23 mouse cellular contexts compared by ENCODE assay signal in genomic region chr1:119031185-119031584, GRCm38 (mm10). TPM values are rescaled to one million over a fixed set of nuclear protein-coding genes. Genes with fewer than 3 reads are reported as not detected.
DNase-seq lines count a peak whose midpoint lies in the region; TF ChIP-seq lines count a peak whose summit lies in the region.
"Had no signal": no experiment of that assay in that cellular context is flagged by ENCODE, and none has a peak within 500 bp of the region (broad histone marks: within the 10 kb centered on the region; RNA-seq: fewer than 3 reads in every experiment).

No protein-coding gene starts in this region.

- H3K27me3 ChIP-seq in heart, adult 2 months (ENCODE audit: control insufficient read depth, insufficient read depth, low read length): no peaks in the 10 kb centered on the region
- H3K27me3 ChIP-seq: CH12.LX; embryonic facial prominence, embryonic 15.5 days; heart, embryonic 15.5 days; intestine, embryonic 15.5 days; limb, embryonic 13.5 days; midbrain, embryonic 12.5 days; neural tube, embryonic 15.5 days had no signal

- no peak for TF ChIP-seq POLR2A in heart, adult 2 months (IDR thresholded peaks at IDR 0.05; ENCODE audit: insufficient read depth, low read depth, low read length)
- TF ChIP-seq POLR2A in lung, adult 2 months (IDR thresholded peaks at IDR 0.05; ENCODE audit: borderline replicate concordance, extremely low read depth, low read depth, low read length): no peak

- TF ChIP-seq EP300 in heart, adult 2 months (IDR thresholded peaks at IDR 0.05; ENCODE audit: insufficient read depth, low read depth, low read length): no peak

- H3K4me3 ChIP-seq in heart, adult 2 months: no peak overlapping the region
- no peak overlapping the region for H3K4me3 ChIP-seq in lung, adult 2 months (replicated peaks; ENCODE audit: extremely low read depth, low read depth, low read length)
- H3K4me3 ChIP-seq: embryonic facial prominence, embryonic 15.5 days; forebrain, embryonic 10.5 days; heart, embryonic 15.5 days; intestine, embryonic 15.5 days; limb, embryonic 13.5 days; midbrain, embryonic 12.5 days; neural tube, embryonic 15.5 days had no signal

- intact Hi-C loops in heart, adult 2 months (cut with DNase I): no loop called here
- intact Hi-C loops in heart, postnatal 25 days (cut with DNase I): no loop called here

- DNase-seq in adrenal gland, adult 2 months: peak; percentile 36
- DNase-seq in adrenal gland, adult 18-20 months (ENCODE audit: low spot score in 2 of 2): no peak
- peak; percentile 52 to 65 for DNase-seq in heart, adult 2 months
- no peak for DNase-seq in heart, postnatal 25 days (ENCODE audit: low spot score)
- peak; percentile 55 for DNase-seq in lung, postnatal 14 days
- DNase-seq in lung, adult 2 months: no peak
- DNase-seq in B cell, adult 2 months: no peak
- no peak for DNase-seq in cerebellum, postnatal 36 days
- DNase-seq: cerebellum, postnatal 10 days; embryo, embryonic 11 days; kidney, postnatal 14 days; layer of hippocampus, adult 9-11 months; retina, postnatal 1 day; thymus, postnatal 4 days had no signal

- peaks cover 5% of the 10 kb centered on the region for H3K4me1 ChIP-seq in heart, adult 2 months (ENCODE audit: control insufficient read depth, insufficient read depth, low read length)
- no peaks in the 10 kb centered on the region for H3K4me1 ChIP-seq in lung, adult 2 months (ENCODE audit: control insufficient read depth, insufficient read depth, low read length)

- H3K79me2 ChIP-seq in heart, adult 2 months (replicated peaks; ENCODE audit: control insufficient read depth, insufficient read depth, low read length): no peaks in the 10 kb centered on the region

- H3K36me3 ChIP-seq in heart, adult 2 months (ENCODE audit: control insufficient read depth, insufficient read depth, low read length): no peaks in the 10 kb centered on the region
- H3K36me3 ChIP-seq: embryonic facial prominence, embryonic 15.5 days; heart, embryonic 15.5 days; intestine, embryonic 15.5 days; midbrain, embryonic 12.5 days; neural tube, embryonic 15.5 days had no signal

- no peak overlapping the region for H3K27ac ChIP-seq in heart, adult 2 months
- H3K27ac ChIP-seq: embryonic facial prominence, embryonic 15.5 days; forebrain, embryonic 10.5 days; heart, embryonic 15.5 days; hindbrain, embryonic 14.5 days; intestine, embryonic 15.5 days; limb, embryonic 13.5 days; midbrain, embryonic 12.5 days; neural tube, embryonic 15.5 days had no signal

- TF ChIP-seq CTCF in heart, adult 2 months (IDR thresholded peaks at IDR 0.05): no peak
- no peak for TF ChIP-seq CTCF in lung, adult 2 months (IDR thresholded peaks at IDR 0.05; ENCODE audit: insufficient read depth, low read length)

- H3K9ac ChIP-seq in heart, adult 2 months (ENCODE audit: low read depth, low read length): no peak overlapping the region
- H3K9ac ChIP-seq: embryonic facial prominence, embryonic 15.5 days; heart, embryonic 15.5 days; hindbrain, embryonic 14.5 days; intestine, embryonic 15.5 days; limb, embryonic 13.5 days; midbrain, embryonic 12.5 days; neural tube, embryonic 15.5 days had no signal

- 57% methylated on average over 6 of the region's 6 CpGs for WGBS in heart, adult 2 months
- WGBS in lung, adult 2 months: 54% methylated on average over 6 of the region's 6 CpGs

RNA-seq across cellular contexts. Expression of gene Gli2, which starts 22.2 kb away (rescaled TPM):
- total RNA-seq in adrenal gland, adult 2 months (2021): 1 to 10 TPM; 1.0 to 1.5 TPM
- polyA plus RNA-seq in adrenal gland, adult 2 months (2012; rRNA removed): 1.2 and 1.6 TPM in 2 replicates
- 1 to 10 TPM in 1 of 2 experiments, under 1 TPM in 1; 0.53 to 1.1 TPM for total RNA-seq in adrenal gland, adult 18-20 months (2021)
- total RNA-seq in heart, adult 2 months (2021): 1 to 10 TPM; 1.0 to 1.2 TPM
- polyA plus RNA-seq in heart, adult 2 months (2012; rRNA removed): 2.1 and 2.6 TPM in 2 replicates
- 1 to 10 TPM; 1.3 to 1.9 TPM for total RNA-seq in heart, postnatal 25 days (2021)
- 4.1 and 4.4 TPM in 2 replicates for polyA plus RNA-seq in lung, adult 2 months (2012; rRNA removed)
- total RNA-seq: CH12.LX had no signal

Comparison
In these comparisons a context has a peak if more than half of its experiments do, and no peak if none do; other contexts are left out.
1. DNase-seq: peak in adrenal gland, adult 2 months (single experiment), heart, adult 2 months (2 of 2) and lung, postnatal 14 days (single experiment); none in adrenal gland, adult 18-20 months (0 of 2), heart, postnatal 25 days (single experiment), lung, adult 2 months (single experiment), B cell, adult 2 months (0 of 2) and cerebellum, postnatal 36 days (0 of 2).